Mouse (Mus musculus): Measurements from ENCODE around the gene Kcna1. TPM values are rescaled to one million over a fixed set of nuclear protein-coding genes. Genes with fewer than 3 reads are reported as not detected.

The Kcna1 gene
- polyA plus RNA-seq (2012; ENCODE audit: insufficient read depth, insufficient read length, missing spikeins): 0.92 and 1.8 TPM in 2 replicates

GRCm38 (mm10) chr6:126646381-126646780 lies at the start of gene Kcna1:
TSS of gene Kcna1 (minus strand) at chr6:126646384.
- no peak within 1 kb of the TSS for H3K27ac ChIP-seq (replicated peaks; ENCODE audit: low read depth, low read length)
- 0 out of 2 replicates have a peak within 1 kb of the TSS, but pooled peaks have one; percentile 11 for H3K4me3 ChIP-seq (ENCODE audit: insufficient read depth, low read depth, low read length)

GRCm38 (mm10) chr6:126687120-126687519 lies 40.9 kb upstream of the Kcna1 start:
- H3K4me1 ChIP-seq (ENCODE audit: control insufficient read depth, insufficient read depth, insufficient read length, low read length): no peaks in the 10 kb centered on the region

More at GRCm38 (mm10) chr6:126646381-126646780, at the start of gene Kcna1:
- H3K4me1 ChIP-seq (ENCODE audit: control insufficient read depth, insufficient read depth, insufficient read length, low read length): peaks cover 4% of the 10 kb centered on the region; the same call in 1 of the 2 replicates

GRCm38 (mm10) chr6:126685135-126685534 lies 39.0 kb upstream of the Kcna1 start:
- no peaks in the 10 kb centered on the region for H3K4me1 ChIP-seq (ENCODE audit: control insufficient read depth, insufficient read depth, insufficient read length, low read length)
- no peak overlapping the region for H3K4me3 ChIP-seq (ENCODE audit: insufficient read depth, low read depth, low read length)
- H3K27ac ChIP-seq (replicated peaks; ENCODE audit: low read depth, low read length): no peak overlapping the region

More at GRCm38 (mm10) chr6:126687120-126687519, 40.9 kb upstream of the Kcna1 start:
- no peak overlapping the region for H3K27ac ChIP-seq (replicated peaks; ENCODE audit: low read depth, low read length)
- no peak overlapping the region for H3K4me3 ChIP-seq (ENCODE audit: insufficient read depth, low read depth, low read length)

GRCm38 (mm10) chr6:126678961-126679360 lies 32.8 kb upstream of the Kcna1 start:
- H3K4me1 ChIP-seq (ENCODE audit: control insufficient read depth, insufficient read depth, insufficient read length, low read length): no peaks in the 10 kb centered on the region

GRCm38 (mm10) chr6:126667001-126667400 lies 20.8 kb upstream of the Kcna1 start:
- Histone ChIP-seq H3K27ac (replicated peaks; ENCODE audit: low read depth, low read length) (no peak overlapping the region), H3K4me3 (ENCODE audit: insufficient read depth, low read depth, low read length) (no peak overlapping the region), H3K4me1 (ENCODE audit: control insufficient read depth, insufficient read depth, insufficient read length, low read length) (no peaks in the 10 kb centered on the region)

More at GRCm38 (mm10) chr6:126678961-126679360, 32.8 kb upstream of the Kcna1 start:
- Histone ChIP-seq H3K27ac (replicated peaks; ENCODE audit: low read depth, low read length) (no peak overlapping the region), H3K4me3 (ENCODE audit: insufficient read depth, low read depth, low read length) (no peak overlapping the region)

GRCm38 (mm10) chr6:126666091-126666490 lies 19.9 kb upstream of the Kcna1 start:
- Histone ChIP-seq H3K4me1 (ENCODE audit: control insufficient read depth, insufficient read depth, insufficient read length, low read length) (no peaks in the 10 kb centered on the region), H3K4me3 (ENCODE audit: insufficient read depth, low read depth, low read length) (no peak overlapping the region), H3K27ac (replicated peaks; ENCODE audit: low read depth, low read length) (no peak overlapping the region)

- Histone ChIP-seq H3K4me3 (ENCODE audit: insufficient read depth, low read depth, low read length) (no peak overlapping the region), H3K27ac (replicated peaks; ENCODE audit: low read depth, low read length) (no peak overlapping the region), H3K4me1 (ENCODE audit: control insufficient read depth, insufficient read depth, insufficient read length, low read length) (no peaks in the 10 kb centered on the region)
Observed at GRCm38 (mm10) chr6:126664569-126664968, 18.4 kb upstream of the Kcna1 start.

GRCm38 (mm10) chr6:126657646-126658394 lies 11.6 kb upstream of the Kcna1 start:
- Histone ChIP-seq H3K27ac (replicated peaks; ENCODE audit: low read depth, low read length) (no peak overlapping the region), H3K4me1 (ENCODE audit: control insufficient read depth, insufficient read depth, insufficient read length, low read length) (no peaks in the 10 kb centered on the region), H3K4me3 (ENCODE audit: insufficient read depth, low read depth, low read length) (no peak overlapping the region)

- Histone ChIP-seq H3K4me3 (ENCODE audit: insufficient read depth, low read depth, low read length) (no peak overlapping the region), H3K27ac (replicated peaks; ENCODE audit: low read depth, low read length) (no peak overlapping the region)
Observed at GRCm38 (mm10) chr6:126653561-126653960, 7.4 kb upstream of the Kcna1 start.

GRCm38 (mm10) chr6:126645644-126646358 lies 383 bp downstream of the Kcna1 start:
- peaks cover 4% of the 10 kb centered on the region; the same call in 1 of the 2 replicates for H3K4me1 ChIP-seq (ENCODE audit: control insufficient read depth, insufficient read depth, insufficient read length, low read length)
- no peak overlapping the region for H3K4me3 ChIP-seq (ENCODE audit: insufficient read depth, low read depth, low read length)

More at GRCm38 (mm10) chr6:126653561-126653960, 7.4 kb upstream of the Kcna1 start:
- H3K4me1 ChIP-seq (ENCODE audit: control insufficient read depth, insufficient read depth, insufficient read length, low read length): no peaks in the 10 kb centered on the region

GRCm38 (mm10) chr6:126645044-126645541 lies 1.1 kb downstream of the Kcna1 start:
- Histone ChIP-seq H3K4me3 (ENCODE audit: insufficient read depth, low read depth, low read length) (0 out of 2 replicates have a peak overlapping the region, but pooled peaks have one; percentile 11), H3K27ac (replicated peaks; ENCODE audit: low read depth, low read length) (no peak overlapping the region), H3K4me1 (ENCODE audit: control insufficient read depth, insufficient read depth, insufficient read length, low read length) (peaks cover 4% of the 10 kb centered on the region; the same call in 1 of the 2 replicates)

More at GRCm38 (mm10) chr6:126645644-126646358, 383 bp downstream of the Kcna1 start:
- no peak overlapping the region for H3K27ac ChIP-seq (replicated peaks; ENCODE audit: low read depth, low read length)

GRCm38 (mm10) chr6:126644181-126645043 lies 1.8 kb downstream of the Kcna1 start:
- H3K27ac ChIP-seq (replicated peaks; ENCODE audit: low read depth, low read length): no peak overlapping the region
- peaks cover 4% of the 10 kb centered on the region; the same call in 1 of the 2 replicates for H3K4me1 ChIP-seq (ENCODE audit: control insufficient read depth, insufficient read depth, insufficient read length, low read length)
- peak overlapping the region; percentile 13; the same call in 1 of the 2 replicates for H3K4me3 ChIP-seq (ENCODE audit: insufficient read depth, low read depth, low read length)

GRCm38 (mm10) chr6:126643341-126644055 lies 2.7 kb downstream of the Kcna1 start:
- no peak overlapping the region for H3K27ac ChIP-seq (replicated peaks; ENCODE audit: low read depth, low read length)
- H3K4me3 ChIP-seq (ENCODE audit: insufficient read depth, low read depth, low read length): peak overlapping the region; percentile 13; the same call in 1 of the 2 replicates
- H3K4me1 ChIP-seq (ENCODE audit: control insufficient read depth, insufficient read depth, insufficient read length, low read length): peaks cover 4% of the 10 kb centered on the region; the same call in 1 of the 2 replicates

Data from brown adipose tissue, adult 24 weeks (tissue).